Mouse (Mus musculus): Measurements from ENCODE around the gene Gm49027.

DNA sequence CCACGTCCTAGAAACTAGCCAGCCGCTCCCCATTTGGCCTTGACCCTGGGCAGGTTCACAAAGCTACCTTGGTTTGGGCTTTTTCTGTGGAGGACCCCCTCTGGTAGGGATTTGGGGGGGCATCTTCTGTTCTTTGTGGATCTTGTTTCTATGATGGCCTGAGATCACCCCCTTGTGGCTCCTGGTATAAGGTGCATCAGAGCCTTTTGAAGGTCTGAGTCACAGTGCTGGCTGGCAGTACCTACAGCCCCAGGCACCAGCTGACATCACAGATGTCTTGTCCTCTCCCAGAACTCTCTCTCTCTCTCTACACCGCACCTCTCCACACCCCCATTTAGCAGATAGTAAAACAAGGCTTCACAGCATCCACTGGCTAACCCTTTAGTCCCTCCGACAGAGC lies 25.6 kb downstream of the Gm49027 start:
- TF ChIP-seq CTCF (IDR thresholded peaks at IDR 0.05; ENCODE audit: borderline replicate concordance, insufficient read depth, low read depth, low read length) (peak; percentile 52; the same call in 1 of the 2 replicates), POLR2A (IDR thresholded peaks at IDR 0.05; ENCODE audit: borderline replicate concordance, insufficient read depth, low read length) (no peak)

Measured in cerebellum, adult 2 months (tissue).